Mouse (Mus musculus) adipocyte (in vitro differentiated cells): ENCODE measurements around the gene Arel1.

Experiments used
- DNase-seq: peaks from one replicate; pipeline ENCODE4 v3.0.0-alpha.2; 2016; ENCODE audit warnings: low spot score

Gene Arel1

GRCm38 (mm10) chr12:84970428-84971096 is at the start of gene Arel1, which contains the start of gene Fcf1:
TSS of gene Arel1 (minus strand) at chr12:84970900.
TSS of gene Fcf1 (plus strand) at chr12:84970897.
- peak; percentile 91 for DNase-seq

- DNase-seq, result no peak
Measured at GRCm38 (mm10) chr12:85012185-85012584, 41.5 kb upstream of the Arel1 start.

- no peak for DNase-seq
Measured at GRCm38 (mm10) chr12:85010541-85010940, 39.8 kb upstream of the Arel1 start.

GRCm38 (mm10) chr12:85009776-85010175 is 39.1 kb upstream of the Arel1 start:
- peak; percentile 67 for DNase-seq

- no peak for DNase-seq
Measured at GRCm38 (mm10) chr12:85007021-85007420, 36.3 kb upstream of the Arel1 start.

- peak; percentile 52 for DNase-seq
Measured at GRCm38 (mm10) chr12:85006206-85006605, 35.5 kb upstream of the Arel1 start.

GRCm38 (mm10) chr12:84999053-84999452 is 28.4 kb upstream of the Arel1 start:
- no peak for DNase-seq

GRCm38 (mm10) chr12:84996501-84997398 is 26.1 kb upstream of the Arel1 start:
- peak; percentile 48 for DNase-seq

- DNase-seq, result peak; percentile 98
Measured at GRCm38 (mm10) chr12:84996083-84996496, 25.4 kb upstream of the Arel1 start, which contains the start of gene Ylpm1. TSS of gene Ylpm1 (plus strand) at chr12:84996321.

- DNase-seq, result no peak
Measured at GRCm38 (mm10) chr12:84995112-84995761, 24.5 kb upstream of the Arel1 start.

GRCm38 (mm10) chr12:84989456-84989855 is 18.8 kb upstream of the Arel1 start:
- DNase-seq, result peak; percentile 87

GRCm38 (mm10) chr12:84979264-84979862 is 8.7 kb upstream of the Arel1 start:
- DNase-seq, result peak; percentile 89

GRCm38 (mm10) chr12:84969656-84970427 is 858 bp downstream of the Arel1 start:
- peak; percentile 54 for DNase-seq

- no peak for DNase-seq
Measured at GRCm38 (mm10) chr12:84968831-84969655, 1.7 kb downstream of the Arel1 start.

- no peak for DNase-seq
Measured at GRCm38 (mm10) chr12:84962606-84963005, 8.1 kb downstream of the Arel1 start.

- no peak for DNase-seq
Measured at GRCm38 (mm10) chr12:84958794-84959356, 11.8 kb downstream of the Arel1 start.

GRCm38 (mm10) chr12:84956317-84956716 is 14.4 kb downstream of the Arel1 start:
- DNase-seq, result no peak

- DNase-seq, result peak; percentile 57
Measured at GRCm38 (mm10) chr12:84952351-84952750, 18.3 kb downstream of the Arel1 start.

- peak; percentile 66 for DNase-seq
Measured at GRCm38 (mm10) chr12:84951531-84951930, 19.2 kb downstream of the Arel1 start.

GRCm38 (mm10) chr12:84950763-84951162 is 19.9 kb downstream of the Arel1 start:
- DNase-seq, result peak; percentile 46
